Mouse (Mus musculus) neural tube, embryonic 12.5 days (tissue): ENCODE data around the gene Cacna2d1. TPM values are rescaled to one million over a fixed set of nuclear protein-coding genes. Genes with fewer than 3 reads are reported as not detected.

Experiments
- ATAC-seq: fragments of 200-750 bp; cut with Nextera tagmentation; 2 replicates; pipeline ENCODE4 v1.8.0; 2017; ENCODE audit warnings: low read depth, mild to moderate bottlenecking, moderate TSS enrichment, moderate library complexity; ENCODE audit not compliant: low FRiP score
- H3K27ac ChIP-seq: fragments of 300-500 bp; sonication (generic); 2 replicates; pipeline ENCODE4 v1.5.1; 2016
- H3K27me3 ChIP-seq: fragments of 300-500 bp; sonication (generic); replicated peaks from 2 replicates; pipeline ENCODE4 v1.6.1; 2016; ENCODE audit warnings: mild to moderate bottlenecking
- H3K36me3 ChIP-seq: fragments of 300-500 bp; sonication (generic); 2 replicates; pipeline ENCODE4 v1.6.1; 2016; ENCODE audit warnings: mild to moderate bottlenecking
- H3K4me1 ChIP-seq: fragments of 300-500 bp; sonication (generic); 2 replicates; pipeline ENCODE4 v1.6.1; 2016
- H3K4me2 ChIP-seq: fragments of 300-500 bp; sonication (generic); replicated peaks from 2 replicates; pipeline ENCODE4 v1.6.1; 2016; ENCODE audit warnings: mild to moderate bottlenecking
- H3K4me3 ChIP-seq: fragments of 300-500 bp; sonication (generic); 2 replicates; pipeline ENCODE4 v1.5.1; 2016
- H3K9ac ChIP-seq: fragments of 300-500 bp; sonication (generic); 2 replicates; pipeline ENCODE4 v1.6.1; 2016; ENCODE audit warnings: mild to moderate bottlenecking
- H3K9me3 ChIP-seq: fragments of 300-500 bp; sonication (generic); 2 replicates; pipeline ENCODE4 v1.6.1; 2016; ENCODE audit warnings: mild to moderate bottlenecking
- WGBS: fragments of 180-500 bp; shearing (Covaris S2); methylation state at CpG from one replicate; pipeline ENCODE4 v1.1.7; 2016; 5-methylcytosine and 5-hydroxymethylcytosine counted together
- polyA plus RNA-seq: library from polyadenylated mRNA; unstranded; fragments of >200 nt; fragmentation: Nextera tagmentation; extraction: Ambion mirVana; gene quantifications from 2 replicates; pipeline ENCODE4 v1.2.1, GENCODE M21; 2016

Cacna2d1 gene
- polyA plus RNA-seq, 1 experiment from 2014 or later, result 36.2 TPM

DNA sequence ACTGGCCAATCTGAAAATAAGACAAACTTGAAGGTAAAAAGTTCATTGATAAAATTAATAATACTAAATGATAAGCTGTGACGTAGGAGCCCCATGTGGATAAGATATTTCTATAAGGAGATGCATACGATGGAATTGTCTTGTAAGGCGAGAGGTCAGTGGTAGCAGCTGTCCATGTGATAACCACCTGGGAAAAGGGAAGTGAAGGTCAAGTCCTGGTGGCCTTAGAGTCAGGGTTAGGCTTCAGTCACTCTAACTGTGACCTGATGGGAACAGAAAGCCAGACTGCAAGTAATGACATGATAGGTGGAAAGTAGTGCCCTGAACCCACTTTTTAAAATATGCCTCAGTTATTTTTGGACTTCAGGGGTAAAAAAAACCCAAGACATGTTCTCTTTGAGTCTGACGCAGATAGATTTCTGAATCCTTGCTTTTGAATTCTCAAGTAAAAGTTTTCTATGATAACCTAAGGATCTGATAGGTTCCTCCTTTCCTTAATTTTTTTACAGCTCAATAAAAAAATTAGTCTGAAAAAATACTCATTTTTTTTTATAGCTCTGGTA, 383.3 kb downstream of the Cacna2d1 start:
- H3K27me3 ChIP-seq, result no peaks in the 10 kb centered on the region
- no peak for ATAC-seq
- H3K4me1 ChIP-seq, result no peaks in the 10 kb centered on the region
- no peaks in the 10 kb centered on the region for H3K36me3 ChIP-seq
- no peak overlapping the region for H3K4me3 ChIP-seq
- H3K27ac ChIP-seq, result no peak overlapping the region
- H3K9me3 ChIP-seq, result no peaks in the 10 kb centered on the region
- H3K9ac ChIP-seq, result no peak overlapping the region
- no peak overlapping the region for H3K4me2 ChIP-seq
- WGBS, result 88% methylated on average over 4 of the region's 4 CpGs

DNA sequence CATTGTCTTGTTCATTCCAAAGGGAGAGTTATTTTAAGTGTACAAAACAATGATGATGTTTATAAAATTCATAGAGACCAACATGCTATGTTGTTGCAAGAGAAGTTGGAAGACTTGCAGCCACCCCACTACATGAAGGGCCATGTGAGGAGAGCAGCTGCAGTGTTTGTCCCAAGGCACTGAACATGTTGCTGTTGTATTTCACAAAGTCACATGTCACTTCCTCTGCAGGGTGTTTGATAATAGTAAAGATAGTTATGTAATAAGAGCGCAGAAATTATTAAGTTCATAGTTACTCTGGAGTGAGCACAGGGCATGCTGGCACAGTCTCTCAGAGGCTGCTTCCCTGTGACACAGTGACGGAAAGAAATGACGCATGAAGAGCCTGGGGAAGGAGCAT, 392.1 kb downstream of the Cacna2d1 start:
- Histone ChIP-seq H3K4me3 (no peak overlapping the region), H3K9ac (no peak overlapping the region)
- no peak for ATAC-seq

DNA sequence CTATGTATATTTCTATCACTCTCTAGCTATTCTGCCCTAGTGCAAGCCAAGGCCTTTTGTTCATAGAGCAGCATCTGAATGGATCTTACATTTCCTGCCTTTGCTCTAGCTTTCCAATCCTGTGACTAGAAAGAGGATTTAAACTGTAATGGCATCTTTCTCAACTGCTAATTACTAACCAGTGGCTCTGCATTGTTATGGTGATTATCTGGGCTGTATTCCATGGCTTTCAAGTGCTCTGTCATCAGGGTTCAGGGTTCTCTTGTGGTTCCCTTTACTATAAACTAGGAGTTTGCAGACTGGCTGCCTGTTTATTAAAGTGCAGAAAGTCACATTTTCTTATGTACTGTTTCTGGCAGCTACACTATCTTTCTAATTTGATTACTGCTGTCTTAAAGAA, 410.9 kb downstream of the Cacna2d1 start:
- Histone ChIP-seq H3K4me3 (no peak overlapping the region), H3K36me3 (no peaks in the 10 kb centered on the region), H3K9me3 (no peaks in the 10 kb centered on the region), H3K27ac (no peak overlapping the region), H3K27me3 (no peaks in the 10 kb centered on the region), H3K4me1 (no peaks in the 10 kb centered on the region), H3K4me2 (no peak overlapping the region), H3K9ac (no peak overlapping the region)
- no peak for ATAC-seq

More for the DNA sequence above, 392.1 kb downstream of the Cacna2d1 start:
- 94% methylated on average over 3 of the region's 3 CpGs for WGBS
- Histone ChIP-seq H3K9me3 (no peaks in the 10 kb centered on the region), H3K4me2 (no peak overlapping the region), H3K36me3 (no peaks in the 10 kb centered on the region), H3K27ac (no peak overlapping the region), H3K4me1 (no peaks in the 10 kb centered on the region), H3K27me3 (no peaks in the 10 kb centered on the region)

DNA sequence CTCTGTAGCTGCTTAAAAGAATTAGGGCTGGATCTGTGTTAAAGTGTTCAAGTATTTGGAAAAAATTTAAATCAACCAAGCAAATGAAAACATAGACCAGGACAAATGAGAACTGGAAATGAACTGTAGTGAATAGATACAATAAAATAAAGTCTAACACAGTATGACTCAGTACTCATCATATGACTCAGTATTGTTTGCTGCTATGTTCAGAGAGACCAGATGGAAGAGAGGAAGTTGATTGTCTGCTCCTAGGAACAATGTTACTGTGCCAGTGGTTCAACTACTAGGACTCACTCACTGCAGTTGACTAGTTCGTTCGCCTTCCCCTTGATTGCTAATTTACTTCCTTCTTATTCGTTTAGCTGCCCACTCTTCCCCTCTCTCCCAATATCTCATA, 421.3 kb downstream of the Cacna2d1 start:
- Histone ChIP-seq H3K4me1 (no peaks in the 10 kb centered on the region), H3K27ac (no peak overlapping the region), H3K9ac (no peak overlapping the region), H3K27me3 (no peaks in the 10 kb centered on the region), H3K4me3 (no peak overlapping the region), H3K36me3 (no peaks in the 10 kb centered on the region), H3K4me2 (no peak overlapping the region), H3K9me3 (no peaks in the 10 kb centered on the region)
- 92% methylated on average over 3 of the region's 3 CpGs for WGBS
- ATAC-seq, result no peak

DNA sequence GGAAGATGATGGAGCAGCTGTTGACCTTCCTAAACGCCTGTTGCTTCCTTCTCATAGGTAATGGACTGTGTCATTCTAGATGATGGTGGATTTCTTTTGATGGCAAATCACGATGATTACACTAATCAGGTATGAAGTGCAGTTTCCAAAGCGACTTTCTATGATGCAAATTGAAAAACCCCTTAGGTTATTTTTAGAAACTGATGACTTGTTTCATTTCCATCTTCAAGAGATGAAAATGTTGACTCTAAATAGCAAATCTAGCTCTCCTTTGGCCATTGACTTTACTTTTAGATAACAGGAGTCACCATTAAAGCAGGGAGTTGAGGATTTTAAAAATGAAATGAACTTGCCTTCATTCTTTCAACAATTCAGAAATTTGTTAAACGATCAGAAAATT, 423.2 kb downstream of the Cacna2d1 start:
- H3K9ac ChIP-seq, result no peak overlapping the region
- no peaks in the 10 kb centered on the region for H3K27me3 ChIP-seq
- no peak overlapping the region for H3K27ac ChIP-seq
- no peak overlapping the region for H3K4me2 ChIP-seq
- WGBS, result 85% methylated on average over 4 of the region's 4 CpGs
- no peak overlapping the region for H3K4me3 ChIP-seq
- no peak for ATAC-seq
- no peaks in the 10 kb centered on the region for H3K9me3 ChIP-seq
- H3K36me3 ChIP-seq, result no peaks in the 10 kb centered on the region
- no peaks in the 10 kb centered on the region for H3K4me1 ChIP-seq

DNA sequence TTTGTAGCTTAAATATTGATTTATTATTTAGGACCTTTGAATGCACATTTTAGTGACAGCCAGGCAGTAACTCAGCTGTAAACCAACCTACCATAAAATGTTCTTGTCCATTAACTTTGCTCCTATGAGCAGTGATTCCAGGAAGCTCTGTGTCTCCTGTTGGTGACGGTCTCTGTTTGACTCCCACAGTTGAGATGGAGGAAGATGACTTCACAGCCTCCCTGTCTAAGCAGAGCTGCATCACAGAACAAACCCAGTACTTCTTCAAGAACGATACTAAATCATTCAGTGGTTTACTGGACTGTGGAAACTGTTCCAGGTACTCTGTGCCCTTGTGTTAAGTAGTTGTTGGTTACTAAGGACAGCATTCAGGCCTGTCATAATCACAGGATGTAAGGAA, 427.6 kb downstream of the Cacna2d1 start:
- H3K9me3 ChIP-seq, result no peaks in the 10 kb centered on the region
- no peak overlapping the region for H3K4me2 ChIP-seq
- H3K9ac ChIP-seq, result no peak overlapping the region
- no peaks in the 10 kb centered on the region for H3K36me3 ChIP-seq
- H3K4me3 ChIP-seq, result no peak overlapping the region
- WGBS, result 82% methylated on average over 2 of the region's 2 CpGs
- no peak for ATAC-seq
- no peaks in the 10 kb centered on the region for H3K27me3 ChIP-seq
- H3K27ac ChIP-seq, result no peak overlapping the region
- H3K4me1 ChIP-seq, result no peaks in the 10 kb centered on the region

DNA sequence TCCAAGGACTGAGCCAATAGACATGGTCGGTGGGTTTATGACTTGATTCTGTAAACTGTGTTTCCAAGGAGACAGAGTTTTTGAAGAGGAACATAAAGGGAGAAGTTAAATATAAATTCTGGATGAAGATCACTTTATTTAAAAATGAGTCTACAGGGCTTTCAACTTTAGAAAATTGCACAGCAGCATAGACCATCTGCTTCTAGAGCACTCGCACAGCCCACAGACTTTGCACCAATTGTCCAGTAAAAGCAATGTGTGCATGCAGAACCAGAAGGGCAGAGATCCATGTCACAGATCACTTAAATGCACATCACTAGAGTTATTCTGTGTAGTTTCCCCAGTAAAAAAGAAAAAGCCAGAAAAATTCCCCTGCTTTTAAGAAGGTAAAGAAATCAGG, 428.7 kb downstream of the Cacna2d1 start:
- ATAC-seq, result no peak
- Histone ChIP-seq H3K4me1 (no peaks in the 10 kb centered on the region), H3K4me2 (no peak overlapping the region), H3K4me3 (no peak overlapping the region), H3K9ac (no peak overlapping the region), H3K9me3 (no peaks in the 10 kb centered on the region), H3K36me3 (no peaks in the 10 kb centered on the region), H3K27ac (no peak overlapping the region), H3K27me3 (no peaks in the 10 kb centered on the region)
- WGBS, result 88% methylated on average over 2 of the region's 2 CpGs

DNA sequence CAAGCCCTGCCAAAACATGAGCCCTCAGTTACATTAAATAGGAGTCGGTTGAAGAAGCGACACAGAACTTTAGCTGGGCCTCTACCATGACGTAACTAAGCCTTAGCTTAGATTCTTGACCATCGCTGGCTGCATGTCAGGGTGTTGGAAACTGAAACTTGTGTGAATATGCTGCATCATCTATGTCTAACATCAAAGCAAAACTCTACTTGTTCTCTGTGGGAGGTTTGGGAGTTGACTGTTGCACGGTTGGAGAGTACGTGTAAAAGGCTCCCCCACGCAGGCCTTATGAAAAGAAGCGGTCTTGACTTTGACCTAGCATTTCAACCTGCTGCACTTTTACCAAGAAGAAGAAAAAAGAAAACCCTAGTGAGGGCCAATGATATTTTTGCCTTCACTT, 436.2 kb downstream of the Cacna2d1 start:
- no peak for ATAC-seq
- 82% methylated on average over 8 of the region's 8 CpGs for WGBS
- no peaks in the 10 kb centered on the region for H3K4me1 ChIP-seq
- H3K4me2 ChIP-seq, result no peak overlapping the region
- H3K4me3 ChIP-seq, result no peak overlapping the region
- H3K36me3 ChIP-seq, result no peaks in the 10 kb centered on the region
- H3K9me3 ChIP-seq, result no peaks in the 10 kb centered on the region
- H3K9ac ChIP-seq, result no peak overlapping the region
- H3K27ac ChIP-seq, result no peak overlapping the region
- no peaks in the 10 kb centered on the region for H3K27me3 ChIP-seq

DNA sequence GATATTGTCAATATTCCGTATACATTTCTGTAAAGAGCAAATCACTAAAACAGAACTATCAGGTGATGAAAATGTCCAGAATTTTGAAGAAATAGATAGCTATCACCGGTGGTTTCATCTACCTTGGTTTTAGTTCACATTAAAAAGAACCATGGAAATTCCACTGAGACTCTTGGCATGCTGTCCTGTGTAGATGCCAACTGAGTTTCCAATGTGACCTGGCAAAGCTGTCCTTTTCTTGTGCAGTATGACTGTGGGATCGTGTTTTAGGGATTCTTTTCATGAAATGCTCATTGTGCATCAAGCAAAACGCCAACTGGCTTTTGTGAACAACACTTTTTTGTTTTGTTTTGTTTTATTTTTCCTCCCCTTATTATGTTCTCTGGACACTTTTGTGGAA, 439.5 kb downstream of the Cacna2d1 start:
- no peaks in the 10 kb centered on the region for H3K36me3 ChIP-seq
- H3K4me1 ChIP-seq, result no peaks in the 10 kb centered on the region
- no peak overlapping the region for H3K27ac ChIP-seq
- no peak overlapping the region for H3K4me2 ChIP-seq
- H3K27me3 ChIP-seq, result no peaks in the 10 kb centered on the region
- no peaks in the 10 kb centered on the region for H3K9me3 ChIP-seq
- H3K4me3 ChIP-seq, result no peak overlapping the region
- ATAC-seq, result no peak
- 89% methylated on average over 4 of the region's 4 CpGs for WGBS
- H3K9ac ChIP-seq, result no peak overlapping the region

DNA sequence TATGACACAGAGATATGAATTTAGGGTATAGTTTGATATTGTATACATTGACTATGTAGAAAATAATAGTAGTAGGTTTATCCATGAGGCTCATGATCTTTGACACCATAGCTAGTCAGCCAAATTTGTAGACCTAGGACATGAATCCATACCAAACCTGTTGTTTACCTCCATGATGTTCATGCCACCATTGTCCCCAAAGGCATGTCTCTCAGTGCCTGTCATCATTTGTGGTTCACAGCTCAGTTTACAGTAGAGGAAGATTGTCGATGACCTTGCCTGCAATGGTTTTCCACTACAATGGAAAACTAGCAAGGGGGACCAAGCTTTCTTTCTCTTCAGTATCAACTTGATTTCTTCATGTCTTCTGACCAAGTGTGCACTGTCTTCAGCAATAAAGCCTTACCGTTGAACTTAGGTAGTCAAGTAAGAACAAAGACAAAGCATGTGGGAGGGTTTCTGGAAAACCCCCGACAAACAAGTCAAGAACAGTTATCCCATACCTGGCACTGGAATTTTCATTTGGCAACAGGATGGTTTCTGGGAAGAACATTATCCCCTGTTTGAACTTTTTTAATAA, 441.9 kb downstream of the Cacna2d1 start:
- ATAC-seq, result no peak
- H3K36me3 ChIP-seq, result no peaks in the 10 kb centered on the region
- H3K4me2 ChIP-seq, result no peak overlapping the region
- H3K9ac ChIP-seq, result no peak overlapping the region
- no peaks in the 10 kb centered on the region for H3K27me3 ChIP-seq
- no peaks in the 10 kb centered on the region for H3K4me1 ChIP-seq
- no peak overlapping the region for H3K27ac ChIP-seq
- no peaks in the 10 kb centered on the region for H3K9me3 ChIP-seq
- H3K4me3 ChIP-seq, result no peak overlapping the region
- 96% methylated on average over 3 of the region's 3 CpGs for WGBS

DNA sequence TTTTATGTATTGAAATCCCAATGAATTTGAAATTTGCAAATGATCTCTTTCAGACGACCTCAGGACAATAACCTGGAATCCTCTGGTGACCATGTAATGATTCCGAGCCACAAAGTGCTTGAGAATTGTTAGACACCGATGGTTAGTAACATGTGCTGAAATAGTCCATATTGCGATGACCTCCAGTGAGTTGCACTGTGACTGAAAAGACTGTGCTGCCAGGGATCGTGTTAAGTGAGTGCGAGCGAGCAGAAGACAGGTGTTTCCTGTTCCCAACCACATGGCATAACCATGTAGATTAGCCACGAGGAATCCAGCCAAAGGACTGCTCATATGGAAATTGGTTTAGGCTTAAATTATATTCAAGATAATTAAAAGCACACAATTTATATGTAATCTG, 475.5 kb downstream of the Cacna2d1 start:
- no peak for ATAC-seq
- Histone ChIP-seq H3K36me3 (no peaks in the 10 kb centered on the region), H3K4me1 (no peaks in the 10 kb centered on the region), H3K4me3 (no peak overlapping the region), H3K9me3 (no peaks in the 10 kb centered on the region), H3K4me2 (no peak overlapping the region), H3K9ac (no peak overlapping the region), H3K27ac (no peak overlapping the region), H3K27me3 (no peaks in the 10 kb centered on the region)
- 81% methylated on average over 8 of the region's 8 CpGs for WGBS

DNA sequence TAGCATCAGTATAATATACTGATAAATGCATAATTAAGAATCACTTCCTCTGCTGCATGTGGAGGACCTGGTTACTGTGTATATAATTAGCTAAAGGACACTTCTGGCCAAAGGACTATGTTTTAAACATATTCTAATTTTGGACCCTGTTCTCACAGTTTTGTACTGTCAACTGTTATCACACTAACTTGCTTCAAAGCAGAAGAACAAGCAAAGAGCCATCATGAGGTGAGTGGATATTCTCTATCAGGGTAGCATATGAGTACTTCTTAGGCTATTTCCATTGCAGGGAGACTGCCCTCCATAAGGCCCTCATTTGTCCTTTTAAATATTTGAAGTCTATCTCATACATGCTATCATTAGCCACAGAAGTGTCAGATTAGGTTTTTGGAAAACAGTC, 480.2 kb downstream of the Cacna2d1 start:
- H3K4me1 ChIP-seq, result no peaks in the 10 kb centered on the region
- H3K9ac ChIP-seq, result no peak overlapping the region
- H3K4me2 ChIP-seq, result no peak overlapping the region
- H3K36me3 ChIP-seq, result no peaks in the 10 kb centered on the region
- ATAC-seq, result no peak
- H3K27me3 ChIP-seq, result no peaks in the 10 kb centered on the region
- no peak overlapping the region for H3K27ac ChIP-seq
- no peak overlapping the region for H3K4me3 ChIP-seq
- H3K9me3 ChIP-seq, result no peaks in the 10 kb centered on the region

DNA sequence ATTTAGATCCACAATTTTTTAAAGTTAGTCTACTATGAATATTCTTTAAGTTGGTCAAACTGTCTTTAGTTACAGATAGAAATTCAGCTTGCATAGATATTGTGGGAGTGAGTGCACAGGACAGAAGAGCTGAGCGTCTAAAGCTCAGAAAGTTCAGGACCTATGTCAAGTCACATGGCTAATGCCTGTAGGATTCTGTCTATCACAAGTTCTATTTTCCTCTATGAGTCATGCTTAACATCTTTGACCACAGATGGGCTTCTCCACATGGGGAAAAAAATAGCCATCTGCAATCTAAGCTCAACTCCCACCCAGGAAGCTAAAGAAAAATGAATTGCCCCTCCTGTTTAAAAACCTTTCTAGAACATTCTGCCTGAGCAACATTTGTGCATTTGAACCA, 483.5 kb downstream of the Cacna2d1 start:
- Histone ChIP-seq H3K9me3 (no peaks in the 10 kb centered on the region), H3K4me1 (no peaks in the 10 kb centered on the region), H3K27ac (no peak overlapping the region), H3K36me3 (no peaks in the 10 kb centered on the region), H3K4me3 (no peak overlapping the region), H3K9ac (no peak overlapping the region), H3K27me3 (no peaks in the 10 kb centered on the region), H3K4me2 (no peak overlapping the region)
- 86% methylated on average over 1 of the region's 1 CpGs for WGBS
- ATAC-seq, result no peak
